In genomic region chr9:14001517-14001916, GRCm38 (mm10) we compare ENCODE assay signal across 9 mouse cellular contexts.
DNase-seq lines count a peak whose midpoint lies in the region; ATAC-seq and TF ChIP-seq lines count a peak whose summit lies in the region.
"Had no signal": no experiment of that assay in that cellular context is flagged by ENCODE, and none has a peak within 500 bp of the region (broad histone marks: within the 10 kb centered on the region; RNA-seq: fewer than 3 reads in every experiment).

No protein-coding gene starts in this region.

- no peak overlapping the region for H3K4me2 ChIP-seq in intestine, embryonic 14.5 days (ENCODE audit: low read length)
- no peak overlapping the region for H3K4me2 ChIP-seq in intestine, embryonic 15.5 days (replicated peaks)
- H3K4me2 ChIP-seq: embryonic facial prominence, embryonic 15.5 days; neural tube, embryonic 12.5 days had no signal

- 84% methylated on average over 7 of the region's 7 CpGs for WGBS in intestine, embryonic 14.5 days
- 83% methylated on average over 7 of the region's 7 CpGs for WGBS in intestine, embryonic 15.5 days
- 74% methylated on average over 7 of the region's 7 CpGs for WGBS in embryonic facial prominence, embryonic 10.5 days

- H3K27me3 ChIP-seq in intestine, embryonic 14.5 days (replicated peaks; ENCODE audit: control insufficient read depth, insufficient read depth, low read length): no peaks in the 10 kb centered on the region
- no peaks in the 10 kb centered on the region for H3K27me3 ChIP-seq in intestine, embryonic 15.5 days (replicated peaks)
- H3K27me3 ChIP-seq in E14TG2a.4 (ENCODE audit: insufficient read depth, low read length): no peaks in the 10 kb centered on the region
- H3K27me3 ChIP-seq in embryonic facial prominence, embryonic 10.5 days (replicated peaks; ENCODE audit: low read depth, poor library complexity, severe bottlenecking): no peaks in the 10 kb centered on the region
- H3K27me3 ChIP-seq: embryonic facial prominence, embryonic 15.5 days; neural tube, embryonic 12.5 days had no signal

- H3K4me1 ChIP-seq in intestine, embryonic 14.5 days (replicated peaks; ENCODE audit: control insufficient read depth, insufficient read depth, low read length): no peaks in the 10 kb centered on the region
- H3K4me1 ChIP-seq in intestine, embryonic 15.5 days (replicated peaks): no peaks in the 10 kb centered on the region
- H3K4me1 ChIP-seq in E14TG2a.4 (replicated peaks; ENCODE audit: low read depth, low read length): no peaks in the 10 kb centered on the region
- no peaks in the 10 kb centered on the region for H3K4me1 ChIP-seq in embryonic facial prominence, embryonic 10.5 days
- H3K4me1 ChIP-seq: neural tube, embryonic 12.5 days had no signal

- H3K9ac ChIP-seq in intestine, embryonic 14.5 days (ENCODE audit: low read length): no peak overlapping the region
- H3K9ac ChIP-seq in intestine, embryonic 15.5 days: no peak overlapping the region
- H3K9ac ChIP-seq: embryonic facial prominence, embryonic 15.5 days; neural tube, embryonic 12.5 days had no signal

- no peaks in the 10 kb centered on the region for H3K36me3 ChIP-seq in intestine, embryonic 14.5 days (ENCODE audit: control insufficient read depth, insufficient read depth, low read length)
- no peaks in the 10 kb centered on the region for H3K36me3 ChIP-seq in intestine, embryonic 15.5 days
- no peaks in the 10 kb centered on the region for H3K36me3 ChIP-seq in E14TG2a.4 (ENCODE audit: insufficient read depth, low read length)
- no peaks in the 10 kb centered on the region for H3K36me3 ChIP-seq in embryonic facial prominence, embryonic 10.5 days (replicated peaks)
- H3K36me3 ChIP-seq: embryonic facial prominence, embryonic 15.5 days; neural tube, embryonic 12.5 days had no signal

- no peak overlapping the region for H3K4me3 ChIP-seq in intestine, embryonic 14.5 days (ENCODE audit: low read depth, low read length)
- no peak overlapping the region for H3K4me3 ChIP-seq in intestine, embryonic 15.5 days (replicated peaks)
- no peak overlapping the region for H3K4me3 ChIP-seq in E14TG2a.4 (replicated peaks; ENCODE audit: low read length)
- no peak overlapping the region for H3K4me3 ChIP-seq in embryonic facial prominence, embryonic 10.5 days
- H3K4me3 ChIP-seq: embryonic facial prominence, embryonic 15.5 days; neural tube, embryonic 12.5 days had no signal

- DNase-seq in intestine, embryonic 14.5 days (ENCODE audit: low spot score): peak; percentile 59
- DNase-seq in A20 (ENCODE audit: low read depth, low spot score): peak; percentile 48
- DNase-seq in embryonic facial prominence, embryonic 10.5 days (ENCODE audit: low spot score): peak; percentile 56
- peak; percentile 56 for DNase-seq in testis, postnatal 10 days (ENCODE audit: low spot score)

- no peak for ATAC-seq in intestine, embryonic 14.5 days (replicated peaks; ENCODE audit: low FRiP score, low TSS enrichment, low read depth)
- ATAC-seq in intestine, embryonic 15.5 days: no peak
- ATAC-seq in erythroblast, adult 5-6 weeks (replicated peaks; ENCODE audit: low FRiP score, poor library complexity, severe bottlenecking): no peak

- peak; percentile 26; the same call in 1 of the 2 replicates for TF ChIP-seq CTCF in E14TG2a.4 (conservative IDR thresholded peaks at IDR 0.05; ENCODE audit: low read length)

- no peaks in the 10 kb centered on the region for H3K9me3 ChIP-seq in intestine, embryonic 14.5 days (ENCODE audit: control insufficient read depth, low read length)
- no peaks in the 10 kb centered on the region for H3K9me3 ChIP-seq in intestine, embryonic 15.5 days
- peaks cover 23% of the 10 kb centered on the region for H3K9me3 ChIP-seq in E14TG2a.4 (ENCODE audit: low read length)
- no peaks in the 10 kb centered on the region for H3K9me3 ChIP-seq in embryonic facial prominence, embryonic 10.5 days
- H3K9me3 ChIP-seq: embryonic facial prominence, embryonic 15.5 days; neural tube, embryonic 12.5 days had no signal

- no peak overlapping the region for H3K27ac ChIP-seq in intestine, embryonic 14.5 days (ENCODE audit: low read depth)
- no peak overlapping the region for H3K27ac ChIP-seq in intestine, embryonic 15.5 days
- no peak overlapping the region for H3K27ac ChIP-seq in embryonic facial prominence, embryonic 10.5 days (replicated peaks)
- H3K27ac ChIP-seq: neural tube, embryonic 12.5 days had no signal
